Mouse (Mus musculus) right cerebral cortex, adult 18-20 months (tissue): Measurements from ENCODE around the gene Fastkd3.
"Not testable (repeated sequence)": the region's sequence is repeated elsewhere in the genome, so short reads cannot be mapped to it uniquely, and the experiment has no call there.

Experiments used
- DNase-seq: peaks from one replicate; pipeline ENCODE4 v3.0.0; 2022; ENCODE audit warnings: mixed read lengths

Fastkd3 gene

DNA sequence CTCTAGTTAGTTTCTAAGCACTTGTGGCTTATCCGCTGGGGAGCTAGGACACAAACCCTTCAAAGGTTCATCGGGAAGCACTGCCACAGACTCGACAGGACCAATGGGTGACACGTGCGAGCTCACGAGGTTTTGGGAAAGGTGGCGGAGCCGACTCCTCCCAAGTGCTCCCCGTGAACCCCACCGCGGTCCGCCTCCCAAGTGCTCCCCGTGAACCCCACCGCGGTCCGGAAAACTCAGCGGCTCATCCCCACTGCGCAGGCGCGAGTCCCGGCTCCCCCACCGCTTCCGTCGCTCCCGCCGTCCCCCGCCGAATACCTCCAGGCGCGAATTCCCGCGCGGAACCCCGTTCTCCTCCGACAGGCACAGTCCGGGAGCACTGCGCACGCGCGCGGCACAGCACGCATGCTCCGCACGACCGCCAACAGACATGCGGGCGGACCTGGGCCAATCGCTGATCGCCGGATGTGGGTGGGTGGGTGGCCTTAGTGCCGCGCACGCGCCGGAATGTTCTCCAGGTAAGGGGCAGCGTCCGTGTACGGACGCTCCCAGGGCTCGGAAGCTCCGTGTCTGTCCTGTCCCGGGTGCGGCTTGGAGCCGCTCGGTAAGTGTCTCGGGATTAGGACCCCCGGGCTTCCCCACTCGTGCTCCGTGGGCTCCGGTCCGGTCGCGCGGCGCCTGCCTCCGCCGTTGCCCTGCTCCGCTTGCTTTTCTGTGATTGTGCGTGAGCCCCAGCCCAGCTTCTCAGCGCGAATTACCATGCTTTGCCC, at the start of gene Fastkd3, which contains the start of gene Mtrr:
Fastkd3 (plus strand) TSS at position 488 of the 770 bp plus-strand sequence.
Mtrr (minus strand) TSS at position 403 of the 770 bp plus-strand sequence.
- peak; percentile 98 for DNase-seq

DNA sequence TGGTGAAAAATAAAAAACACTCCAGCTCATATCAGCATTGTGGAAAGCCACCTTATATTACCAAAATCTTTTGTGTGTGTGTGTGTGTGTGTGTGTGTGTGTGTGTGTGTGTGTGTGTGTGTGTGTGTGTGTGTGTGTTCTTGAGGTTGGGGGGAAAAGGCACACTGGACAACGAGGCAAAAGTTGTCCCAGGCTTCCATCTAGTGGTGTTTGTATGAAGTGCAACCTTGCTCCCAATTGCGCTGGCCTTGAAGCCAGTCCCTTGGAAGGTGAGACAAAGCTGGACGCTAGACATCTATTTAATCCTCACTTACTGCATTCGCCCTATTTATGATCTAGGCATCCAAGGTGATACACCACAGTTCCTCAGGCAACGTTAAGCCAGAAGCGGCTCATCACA, 28.6 kb upstream of the Fastkd3 start:
- DNase-seq, result not testable (repeated sequence)

DNA sequence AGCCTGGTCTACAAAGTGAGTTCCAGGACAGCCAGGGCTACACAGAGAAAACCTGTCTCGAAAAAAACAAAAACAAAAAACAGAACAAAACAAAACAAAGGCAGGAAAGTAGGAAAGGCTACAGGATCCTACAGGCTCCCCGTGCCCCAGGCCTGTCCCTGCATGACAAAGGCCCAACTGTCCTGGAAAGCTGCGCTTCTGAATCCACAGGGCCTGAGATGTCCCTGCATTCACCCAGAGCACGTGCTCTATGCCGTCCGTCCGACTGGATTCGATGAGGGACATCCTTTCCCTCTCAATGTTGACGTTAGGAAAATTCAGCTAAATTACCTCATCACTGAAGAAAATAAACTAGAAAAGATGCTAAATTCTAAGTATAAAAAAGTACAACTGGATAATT, 13.9 kb upstream of the Fastkd3 start:
- DNase-seq, result no peak

- DNase-seq, result no peak
These were observed 13.5 kb upstream of the Fastkd3 start for GRCm38 (mm10) chr13:68568548-68568947.

DNA sequence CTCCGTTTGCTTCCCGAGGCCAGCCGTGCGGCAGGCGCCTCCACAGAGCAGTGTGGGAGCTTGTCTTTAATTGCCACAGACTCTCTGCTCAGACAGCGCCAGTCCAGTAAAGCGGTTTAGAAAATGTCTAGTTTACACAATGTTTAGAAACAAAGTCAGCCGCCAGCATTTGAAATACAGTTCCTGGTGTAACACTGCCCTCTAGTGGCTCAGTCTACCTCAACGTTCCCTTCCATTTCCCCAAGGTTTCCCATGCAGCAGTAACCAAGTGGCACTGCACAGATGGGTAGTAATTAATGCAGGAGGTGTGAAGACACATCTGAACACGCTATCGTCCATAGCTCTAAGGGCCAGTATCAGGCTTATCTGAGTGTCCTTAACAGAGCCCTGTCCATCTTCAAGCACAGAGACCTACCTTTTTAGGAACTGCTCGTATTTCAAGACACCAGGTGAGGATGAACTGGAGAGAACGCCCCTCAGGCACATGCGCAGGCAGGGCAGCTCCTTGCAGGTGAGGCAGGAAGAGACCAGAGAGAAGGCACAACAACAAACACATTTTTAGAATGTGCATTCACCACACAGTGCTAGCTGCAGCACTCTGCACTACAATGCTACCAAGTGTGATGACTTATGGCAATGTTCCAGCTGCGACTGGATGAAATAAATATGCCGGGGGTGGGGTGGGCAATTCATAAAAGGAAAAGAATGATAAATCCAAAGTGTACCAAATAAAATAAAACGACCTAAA, 12.3 kb upstream of the Fastkd3 start:
- peak; percentile 81 for DNase-seq

DNA sequence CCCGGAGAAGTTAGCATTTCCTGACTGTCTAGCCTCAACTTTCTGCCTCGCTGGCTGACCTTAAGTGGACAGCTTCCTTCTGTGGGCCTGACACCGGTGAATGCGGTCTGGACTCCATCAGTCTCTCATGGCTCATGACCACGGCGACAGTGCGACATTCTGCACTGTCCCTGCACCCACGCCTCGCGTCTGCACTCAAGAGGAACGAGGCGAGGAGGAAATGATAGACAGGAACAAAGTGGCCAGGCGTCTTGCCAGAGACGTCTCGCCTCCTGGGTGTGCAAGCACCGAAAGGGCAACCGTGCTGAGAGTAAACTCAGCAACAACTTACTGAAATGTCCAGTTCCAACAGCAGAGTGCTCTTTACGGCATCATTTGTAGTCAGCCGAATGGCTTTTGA, 9.8 kb upstream of the Fastkd3 start:
- DNase-seq, result no peak

- DNase-seq, result no peak
These were observed 8.8 kb upstream of the Fastkd3 start for GRCm38 (mm10) chr13:68572966-68573913.

- no peak for DNase-seq
These were observed 7.6 kb upstream of the Fastkd3 start for GRCm38 (mm10) chr13:68574398-68574797.

GRCm38 (mm10) chr13:68577945-68578344, 4.1 kb upstream of the Fastkd3 start:
- DNase-seq, result peak; percentile 56

DNA sequence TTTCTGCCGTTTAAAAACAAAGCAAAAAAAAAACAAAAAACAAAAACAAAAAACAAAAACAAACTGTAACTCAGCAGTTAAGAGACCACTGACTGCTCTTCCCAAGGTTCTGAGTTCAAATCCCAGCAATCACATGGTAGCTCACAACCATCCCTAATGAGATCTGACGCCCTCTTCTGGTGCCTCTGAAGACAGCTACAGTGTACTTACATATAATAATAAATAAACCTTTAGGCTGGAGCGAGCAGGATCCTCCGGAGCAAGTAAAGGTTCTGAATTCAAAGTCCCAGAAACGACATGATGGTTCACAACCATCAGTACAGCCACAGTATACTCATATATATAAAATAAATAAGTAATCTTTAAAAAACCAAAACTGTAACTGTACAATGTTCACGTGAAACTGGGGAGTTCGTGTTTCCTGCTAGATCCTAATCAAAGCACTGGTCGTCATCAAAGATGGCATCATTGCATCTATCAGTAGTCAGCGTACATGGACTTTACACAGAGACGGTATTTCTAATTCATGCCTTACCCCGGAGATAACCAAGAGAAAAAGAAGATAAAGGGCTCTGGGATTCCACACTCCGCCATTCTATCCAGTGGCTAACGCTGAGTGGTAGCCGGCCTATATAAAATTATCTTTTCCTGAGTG, 821 bp upstream of the Fastkd3 start:
- DNase-seq, result no peak

DNA sequence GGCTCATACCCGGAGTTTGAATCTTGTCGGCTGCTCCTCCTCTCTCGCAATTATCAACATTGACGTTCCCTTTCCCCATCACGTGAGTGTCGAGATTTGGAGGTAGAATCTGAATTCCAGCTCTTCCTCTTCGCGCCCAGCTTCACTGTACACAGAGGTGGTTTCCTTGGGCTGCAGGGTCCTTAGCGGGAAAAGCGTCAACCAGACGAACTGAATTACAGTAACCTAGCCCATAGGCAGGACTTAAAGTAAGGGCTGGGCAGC, 415 bp downstream of the Fastkd3 start:
- no peak for DNase-seq

DNA sequence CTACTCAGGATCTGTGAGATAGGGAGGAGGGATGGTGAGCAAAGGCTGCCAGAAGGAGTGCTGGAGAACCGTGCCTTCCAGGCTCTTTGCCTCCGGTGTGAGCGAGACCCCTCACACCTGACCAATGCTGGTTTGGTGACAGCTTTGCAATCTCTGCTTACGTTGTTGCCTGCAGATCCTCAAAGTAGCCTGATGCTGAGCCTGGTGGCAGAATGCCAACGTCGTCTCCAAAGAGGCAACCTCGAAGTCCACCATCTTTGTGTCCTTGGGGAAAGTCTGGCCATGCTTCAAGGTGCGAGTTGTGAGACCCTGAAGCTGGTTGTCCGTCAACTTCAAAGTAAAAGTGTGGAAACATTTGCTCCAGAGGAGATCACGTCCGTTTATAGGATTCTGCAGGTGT, 1.9 kb downstream of the Fastkd3 start:
- no peak for DNase-seq

GRCm38 (mm10) chr13:68585441-68585840, 3.4 kb downstream of the Fastkd3 start:
- no peak for DNase-seq

DNA sequence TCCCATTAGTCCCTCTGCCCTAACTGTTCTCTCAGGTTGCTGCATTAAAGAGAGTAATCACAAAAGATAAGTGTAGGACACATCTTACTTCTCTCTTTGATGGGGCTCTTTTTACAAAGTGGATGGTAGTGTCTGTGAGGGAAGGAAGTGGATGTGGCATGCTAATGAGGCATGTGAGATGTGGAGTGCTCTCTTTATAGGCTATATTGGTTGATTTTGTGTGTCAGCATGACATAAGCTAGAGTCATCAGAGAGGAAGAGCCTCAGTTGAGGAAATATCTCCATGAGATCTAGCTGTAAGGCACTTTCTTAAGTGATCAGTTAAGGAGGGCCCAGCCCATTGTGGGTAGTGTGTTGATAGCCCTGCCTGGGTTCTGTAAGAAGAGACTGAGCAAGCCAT, 6.3 kb downstream of the Fastkd3 start:
- DNase-seq, result no peak

GRCm38 (mm10) chr13:68593797-68594196, 11.8 kb downstream of the Fastkd3 start:
- no peak for DNase-seq

- DNase-seq, result peak; percentile 70
These were observed 15.2 kb downstream of the Fastkd3 start, which contains the start of gene 1700001L19Rik for GRCm38 (mm10) chr13:68597199-68597598. TSS of gene 1700001L19Rik (plus strand) at chr13:68597421.

- DNase-seq, result no peak
These were observed 15.6 kb downstream of the Fastkd3 start for GRCm38 (mm10) chr13:68597667-68598066.

DNA sequence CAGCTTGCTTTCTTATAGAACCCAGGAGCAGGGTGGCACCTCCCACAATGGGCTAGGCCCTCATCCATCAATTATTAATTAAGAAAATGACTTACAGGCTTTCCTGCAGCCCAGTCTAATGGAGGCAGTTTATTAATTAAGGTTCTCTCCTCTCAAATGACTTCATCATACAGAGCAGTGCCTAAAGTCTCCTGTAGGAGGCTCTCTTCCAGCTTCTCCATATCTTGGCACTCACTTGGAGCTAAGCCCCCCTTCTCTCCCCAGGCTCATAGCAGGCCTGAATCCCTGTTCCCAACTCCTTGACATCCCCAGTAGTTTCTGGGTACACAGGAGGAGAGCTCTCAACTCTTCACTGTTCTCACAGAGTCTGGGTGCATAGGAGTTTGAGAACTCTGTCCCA, 16.9 kb downstream of the Fastkd3 start:
- no peak for DNase-seq

DNA sequence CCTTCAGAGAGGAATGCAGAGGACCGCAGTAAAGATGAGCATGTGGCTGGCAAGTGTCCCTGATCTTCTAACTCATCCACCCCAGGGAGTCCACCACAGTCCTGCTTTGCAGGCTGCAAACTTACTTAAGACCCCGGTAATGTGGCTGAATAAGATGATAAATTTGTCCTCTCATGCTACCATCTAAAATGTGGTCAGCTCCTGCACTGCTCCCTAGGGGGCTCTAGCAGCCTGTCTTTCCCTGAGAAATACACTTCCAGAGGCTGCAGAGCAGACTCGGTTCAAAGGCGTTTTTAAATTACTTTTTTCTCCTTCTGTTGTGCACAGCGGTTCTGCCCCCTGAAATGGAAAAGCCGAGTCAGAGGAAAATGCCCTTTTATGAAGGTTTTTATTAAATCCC, 19.1 kb downstream of the Fastkd3 start:
- DNase-seq, result peak; percentile 62

DNA sequence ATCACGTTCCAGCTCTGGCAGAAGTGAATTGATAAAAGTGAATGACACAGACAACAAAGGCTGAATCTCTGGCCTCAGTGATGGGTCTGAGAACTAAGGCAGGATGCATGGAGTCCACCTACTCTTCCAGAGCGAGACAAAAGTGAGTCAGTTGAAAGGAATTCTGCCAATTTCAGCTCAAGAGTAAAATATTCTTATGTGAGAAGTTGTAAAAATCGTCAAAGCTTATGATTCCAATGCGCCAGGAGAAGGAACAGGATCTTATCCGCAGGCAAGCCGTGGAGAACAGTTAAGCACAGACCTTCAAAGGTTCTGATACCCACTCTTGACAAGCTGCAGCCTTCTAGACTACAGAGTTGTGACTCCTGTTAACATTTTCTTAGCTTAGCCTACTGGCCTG, 21.1 kb downstream of the Fastkd3 start:
- no peak for DNase-seq

DNA sequence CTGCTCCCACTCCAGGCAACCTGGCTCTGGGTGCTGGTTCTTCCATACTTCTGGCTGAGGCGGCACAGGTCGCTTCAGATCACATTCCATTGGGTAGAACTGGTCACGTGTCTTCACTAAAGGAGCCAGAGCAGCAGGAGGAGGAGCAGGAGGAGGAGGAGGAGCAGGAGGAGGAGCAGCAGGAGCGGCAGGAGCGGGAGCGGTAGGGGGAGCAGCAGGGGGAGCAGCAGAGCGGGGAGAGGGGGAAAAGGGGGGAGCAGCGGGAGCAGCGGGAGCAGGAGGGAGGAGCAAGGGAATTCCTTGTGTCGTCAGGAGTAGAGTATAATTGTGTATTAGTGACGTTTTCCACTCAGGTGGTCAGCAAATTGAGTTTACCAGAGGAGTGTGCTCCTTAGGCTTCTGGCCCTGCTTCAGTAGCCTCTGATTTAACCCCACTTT, 23.7 kb downstream of the Fastkd3 start:
- no peak for DNase-seq

GRCm38 (mm10) chr13:68607652-68608405, 25.8 kb downstream of the Fastkd3 start:
- no peak for DNase-seq
